Mouse (Mus musculus): ENCODE results near the gene Rgs17. TPM values are rescaled to one million over a fixed set of nuclear protein-coding genes. Genes with fewer than 3 reads are reported as not detected.
"Not testable (repeated sequence)": the region's sequence is repeated elsewhere in the genome, so short reads cannot be mapped to it uniquely, and the experiment has no call there.

Gene Rgs17
- not detected in 2 replicates for total RNA-seq (2014; fragmentation: Nextera tagmentation)
- not detected in 2 replicates for total RNA-seq (2017)

GRCm38 (mm10) chr10:5922294-5922828, at the start of gene Rgs17:
Rgs17 (minus strand) TSS chr10:5922400.
- no peak for ATAC-seq (replicated peaks; ENCODE audit: low FRiP score, low TSS enrichment, poor library complexity, severe bottlenecking)

GRCm38 (mm10) chr10:5967655-5968054, 45.5 kb upstream of the Rgs17 start:
- ATAC-seq (replicated peaks; ENCODE audit: low FRiP score, low TSS enrichment, poor library complexity, severe bottlenecking), result no peak

GRCm38 (mm10) chr10:5953787-5954186, 31.6 kb upstream of the Rgs17 start:
- not testable (repeated sequence) for ATAC-seq (replicated peaks; ENCODE audit: low FRiP score, low TSS enrichment, poor library complexity, severe bottlenecking)

GRCm38 (mm10) chr10:5924261-5924660, 2.1 kb upstream of the Rgs17 start:
- ATAC-seq (replicated peaks; ENCODE audit: low FRiP score, low TSS enrichment, poor library complexity, severe bottlenecking), result no peak

GRCm38 (mm10) chr10:5923096-5923495, 896 bp upstream of the Rgs17 start:
- ATAC-seq (replicated peaks; ENCODE audit: low FRiP score, low TSS enrichment, poor library complexity, severe bottlenecking), result no peak

- ATAC-seq (replicated peaks; ENCODE audit: low FRiP score, low TSS enrichment, poor library complexity, severe bottlenecking), result no peak
These were observed 429 bp downstream of the Rgs17 start for GRCm38 (mm10) chr10:5921771-5922170.

- no peak for ATAC-seq (replicated peaks; ENCODE audit: low FRiP score, low TSS enrichment, poor library complexity, severe bottlenecking)
These were observed 1.1 kb downstream of the Rgs17 start for GRCm38 (mm10) chr10:5921031-5921551.

- no peak for ATAC-seq (replicated peaks; ENCODE audit: low FRiP score, low TSS enrichment, poor library complexity, severe bottlenecking)
These were observed 17.8 kb downstream of the Rgs17 start for GRCm38 (mm10) chr10:5904399-5904798.

GRCm38 (mm10) chr10:5901777-5902176, 20.4 kb downstream of the Rgs17 start:
- ATAC-seq (replicated peaks; ENCODE audit: low FRiP score, low TSS enrichment, poor library complexity, severe bottlenecking), result no peak

GRCm38 (mm10) chr10:5900731-5901130, 21.5 kb downstream of the Rgs17 start:
- ATAC-seq (replicated peaks; ENCODE audit: low FRiP score, low TSS enrichment, poor library complexity, severe bottlenecking), result no peak

- ATAC-seq (replicated peaks; ENCODE audit: low FRiP score, low TSS enrichment, poor library complexity, severe bottlenecking), result no peak
These were observed 45.1 kb downstream of the Rgs17 start for GRCm38 (mm10) chr10:5877106-5877505.

GRCm38 (mm10) chr10:5871081-5871480, 51.1 kb downstream of the Rgs17 start:
- ATAC-seq (replicated peaks; ENCODE audit: low FRiP score, low TSS enrichment, poor library complexity, severe bottlenecking), result no peak

GRCm38 (mm10) chr10:5867981-5868552, 54.1 kb downstream of the Rgs17 start:
- no peak for ATAC-seq (replicated peaks; ENCODE audit: low FRiP score, low TSS enrichment, poor library complexity, severe bottlenecking)

- no peak for ATAC-seq (replicated peaks; ENCODE audit: low FRiP score, low TSS enrichment, poor library complexity, severe bottlenecking)
These were observed 56.2 kb downstream of the Rgs17 start for GRCm38 (mm10) chr10:5865996-5866395.

GRCm38 (mm10) chr10:5862669-5863068, 59.5 kb downstream of the Rgs17 start:
- no peak for ATAC-seq (replicated peaks; ENCODE audit: low FRiP score, low TSS enrichment, poor library complexity, severe bottlenecking)

- no peak for ATAC-seq (replicated peaks; ENCODE audit: low FRiP score, low TSS enrichment, poor library complexity, severe bottlenecking)
These were observed 61.4 kb downstream of the Rgs17 start for GRCm38 (mm10) chr10:5860849-5861248.

GRCm38 (mm10) chr10:5859729-5860128, 62.5 kb downstream of the Rgs17 start:
- peak; percentile 74; the same call in 1 of the 2 replicates for ATAC-seq (replicated peaks; ENCODE audit: low FRiP score, low TSS enrichment, poor library complexity, severe bottlenecking)

- no peak for ATAC-seq (replicated peaks; ENCODE audit: low FRiP score, low TSS enrichment, poor library complexity, severe bottlenecking)
These were observed 64.1 kb downstream of the Rgs17 start for GRCm38 (mm10) chr10:5857996-5858549.

GRCm38 (mm10) chr10:5853290-5853868, 68.8 kb downstream of the Rgs17 start:
- ATAC-seq (replicated peaks; ENCODE audit: low FRiP score, low TSS enrichment, poor library complexity, severe bottlenecking), result no peak

GRCm38 (mm10) chr10:5846939-5847338, 75.3 kb downstream of the Rgs17 start:
- ATAC-seq (replicated peaks; ENCODE audit: low FRiP score, low TSS enrichment, poor library complexity, severe bottlenecking), result no peak; the same call in 1 of the 2 replicates

- peak; percentile 92 for ATAC-seq (replicated peaks; ENCODE audit: low FRiP score, low TSS enrichment, poor library complexity, severe bottlenecking)
These were observed 80.8 kb downstream of the Rgs17 start for GRCm38 (mm10) chr10:5841369-5841768.

Measured in megakaryocyte-erythroid progenitor cell, adult 5-6 weeks (primary cell).